Mouse (Mus musculus): ENCODE measurements around the gene Fgfr2.
"Not testable (repeated sequence)": the region's sequence is repeated elsewhere in the genome, so short reads cannot be mapped to it uniquely, and the experiment has no call there.

Fgfr2 gene

DNA sequence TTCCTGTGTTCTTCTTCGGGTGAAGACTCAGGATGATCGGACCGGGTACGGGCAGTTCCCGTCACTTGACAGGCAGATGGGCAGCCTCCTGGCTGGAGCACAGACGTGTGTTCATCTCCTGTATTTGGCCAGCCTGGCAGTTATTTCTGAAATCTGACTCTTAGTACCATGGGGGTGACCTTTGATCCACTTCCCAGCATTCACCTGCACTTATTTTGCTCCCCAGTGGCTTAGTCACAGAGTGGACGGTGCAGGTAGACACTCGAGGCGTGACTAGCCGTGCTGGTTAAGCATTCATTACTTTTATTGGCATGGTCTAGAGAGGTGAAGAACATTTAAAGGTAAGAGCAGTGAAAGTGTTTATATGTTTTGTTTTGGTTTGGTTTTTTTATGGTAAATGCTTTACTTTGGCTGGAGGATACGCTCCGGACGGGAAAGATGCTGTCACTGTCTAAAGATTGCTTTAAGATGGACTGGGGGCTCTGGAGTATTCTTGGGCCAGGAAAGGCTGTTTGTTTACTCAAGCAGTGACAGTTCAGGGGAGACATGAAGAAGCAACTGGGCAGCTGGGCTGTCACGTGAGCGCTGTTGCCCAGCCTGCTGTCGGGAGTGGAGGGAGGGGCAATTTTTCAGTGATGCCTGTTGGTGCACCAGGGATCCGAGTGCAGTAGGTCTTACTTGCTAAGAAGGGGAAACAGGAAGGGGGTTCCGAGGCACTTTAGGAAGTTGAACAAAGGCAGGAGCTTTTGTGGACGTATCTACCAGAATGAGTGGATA, 2526.9 kb downstream of the Fgfr2 start:
- not testable (repeated sequence) for DNase-seq (ENCODE audit: low read depth, low spot score); H3K27me3 ChIP-seq (ENCODE audit: control insufficient read depth, insufficient read depth, low read length, poor library complexity, severe bottlenecking); H3K36me3 ChIP-seq (ENCODE audit: control insufficient read depth, insufficient read depth, low read length, poor library complexity, severe bottlenecking)

DNA sequence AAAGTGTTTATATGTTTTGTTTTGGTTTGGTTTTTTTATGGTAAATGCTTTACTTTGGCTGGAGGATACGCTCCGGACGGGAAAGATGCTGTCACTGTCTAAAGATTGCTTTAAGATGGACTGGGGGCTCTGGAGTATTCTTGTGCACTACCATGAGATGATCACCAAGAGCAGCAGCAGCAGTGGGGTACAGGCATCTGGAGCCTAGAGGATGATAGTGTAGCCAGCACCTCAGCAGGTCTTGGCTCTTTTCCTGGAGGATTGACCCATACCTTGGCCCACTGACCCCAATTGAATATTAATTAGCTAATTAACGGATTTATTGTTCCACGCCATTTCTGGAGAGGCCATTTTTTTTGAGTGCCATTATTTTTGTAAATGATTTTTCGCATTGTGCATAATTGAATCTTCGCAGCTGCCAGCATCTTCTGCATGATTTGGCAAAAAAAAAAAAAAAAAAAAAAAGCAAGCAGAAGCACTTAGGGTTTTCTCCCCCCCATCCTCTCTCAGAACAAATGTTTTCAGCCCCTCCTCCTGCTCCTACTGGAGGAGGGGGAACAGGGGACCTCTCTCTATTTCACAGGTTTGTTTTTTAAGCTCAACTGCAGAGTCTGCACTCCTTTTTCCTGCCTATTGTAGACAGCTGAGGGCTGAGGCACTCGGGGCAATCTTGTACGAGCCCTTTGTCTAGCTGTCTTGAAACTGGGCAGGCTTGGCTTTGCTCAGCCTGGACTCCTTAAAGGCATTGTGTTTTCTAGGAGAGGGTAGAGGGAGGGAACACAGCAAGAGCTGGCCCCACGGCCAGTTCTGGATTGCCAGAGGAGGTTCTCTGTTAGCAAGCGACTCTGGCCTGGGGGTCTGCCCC, 2529.5 kb downstream of the Fgfr2 start:
- H3K27me3 ChIP-seq (ENCODE audit: control insufficient read depth, insufficient read depth, low read length, poor library complexity, severe bottlenecking); DNase-seq (ENCODE audit: low read depth, low spot score); H3K36me3 ChIP-seq (ENCODE audit: control insufficient read depth, insufficient read depth, low read length, poor library complexity, severe bottlenecking): not testable (repeated sequence)

DNA sequence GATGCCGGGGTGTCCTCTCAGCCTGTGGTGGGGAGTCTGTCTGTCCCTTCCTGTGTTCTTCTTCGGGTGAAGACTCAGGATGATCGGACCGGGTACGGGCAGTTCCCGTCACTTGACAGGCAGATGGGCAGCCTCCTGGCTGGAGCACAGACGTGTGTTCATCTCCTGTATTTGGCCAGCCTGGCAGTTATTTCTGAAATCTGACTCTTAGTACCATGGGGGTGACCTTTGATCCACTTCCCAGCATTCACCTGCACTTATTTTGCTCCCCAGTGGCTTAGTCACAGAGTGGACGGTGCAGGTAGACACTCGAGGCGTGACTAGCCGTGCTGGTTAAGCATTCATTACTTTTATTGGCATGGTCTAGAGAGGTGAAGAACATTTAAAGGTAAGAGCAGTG, 2530.2 kb downstream of the Fgfr2 start:
- not testable (repeated sequence) for H3K36me3 ChIP-seq (ENCODE audit: control insufficient read depth, insufficient read depth, low read length, poor library complexity, severe bottlenecking)

DNA sequence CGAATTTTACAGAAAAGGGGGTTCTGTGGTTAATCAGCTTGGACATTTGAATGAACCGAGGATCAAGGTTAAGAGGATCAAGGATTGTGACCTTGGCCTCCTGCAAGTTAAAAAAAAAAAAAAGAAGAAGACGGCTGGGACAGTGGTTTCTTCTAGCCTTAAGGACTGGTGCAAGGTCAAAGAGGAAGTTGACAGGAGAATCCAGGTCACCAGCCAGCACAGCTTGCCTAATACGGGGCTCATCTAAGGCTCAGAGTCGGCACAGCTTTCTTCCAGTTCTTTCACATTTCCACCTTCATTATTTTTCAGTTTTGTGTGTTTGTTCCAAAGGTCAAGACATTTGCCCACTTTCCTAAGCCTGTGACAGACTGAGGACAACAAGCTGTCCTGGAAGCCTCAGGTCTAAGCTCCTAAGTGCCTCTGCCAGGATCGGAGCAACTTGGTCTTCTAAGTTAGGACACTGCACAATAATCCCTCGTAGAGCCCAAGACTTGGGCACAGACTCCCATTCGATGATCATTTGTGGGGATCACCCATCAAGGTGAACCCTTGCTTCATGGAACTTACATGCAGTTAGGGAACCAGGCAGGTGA, 2532.2 kb downstream of the Fgfr2 start:
- Histone ChIP-seq H3K36me3 (ENCODE audit: control insufficient read depth, insufficient read depth, low read length, poor library complexity, severe bottlenecking) (no peaks in the 10 kb centered on the region), H3K27me3 (ENCODE audit: control insufficient read depth, insufficient read depth, low read length, poor library complexity, severe bottlenecking) (no peaks in the 10 kb centered on the region)
- DNase-seq (ENCODE audit: low read depth, low spot score), result no peak

More for the DNA sequence above, 2530.2 kb downstream of the Fgfr2 start:
- DNase-seq (ENCODE audit: low read depth, low spot score); H3K27me3 ChIP-seq (ENCODE audit: control insufficient read depth, insufficient read depth, low read length, poor library complexity, severe bottlenecking): not testable (repeated sequence)

DNA sequence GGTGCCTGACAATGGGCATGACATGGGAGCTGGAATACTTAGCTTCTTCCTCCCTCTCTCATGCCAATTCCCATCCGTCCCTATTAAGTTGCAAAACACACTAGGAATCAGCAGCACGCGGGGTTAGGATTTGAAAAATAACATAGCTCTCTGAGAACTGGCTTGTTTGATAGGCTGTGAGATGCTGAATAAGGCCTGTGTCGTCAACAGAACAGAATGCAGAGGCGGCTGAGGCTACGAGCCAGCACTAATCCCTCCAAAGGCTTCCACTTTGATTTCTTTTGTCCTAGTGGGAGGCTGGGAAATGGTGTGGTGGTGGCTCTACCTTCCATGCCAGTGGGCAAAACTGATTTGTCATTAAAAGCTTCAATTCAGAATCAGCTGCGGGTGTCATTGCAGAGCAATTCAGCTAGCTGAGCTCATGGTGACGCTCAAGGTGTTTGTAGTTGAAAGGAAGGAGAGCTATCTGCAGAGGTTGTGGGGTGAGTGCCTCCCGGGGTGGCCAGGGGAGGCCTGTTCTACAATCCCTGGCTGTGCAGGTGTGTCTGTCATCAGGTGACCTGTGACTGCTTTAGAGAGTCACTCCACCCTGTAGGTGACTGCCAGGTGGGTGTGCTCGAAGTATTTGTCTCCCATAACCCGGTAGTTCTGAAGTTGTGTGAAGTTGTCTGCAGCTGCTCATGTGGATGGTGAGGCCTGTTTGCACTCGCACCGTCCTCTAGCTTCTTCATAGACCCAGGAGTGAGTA, 2532.9 kb downstream of the Fgfr2 start:
- no peak for DNase-seq (ENCODE audit: low read depth, low spot score)
- Histone ChIP-seq H3K36me3 (ENCODE audit: control insufficient read depth, insufficient read depth, low read length, poor library complexity, severe bottlenecking) (no peaks in the 10 kb centered on the region), H3K27me3 (ENCODE audit: control insufficient read depth, insufficient read depth, low read length, poor library complexity, severe bottlenecking) (no peaks in the 10 kb centered on the region)

DNA sequence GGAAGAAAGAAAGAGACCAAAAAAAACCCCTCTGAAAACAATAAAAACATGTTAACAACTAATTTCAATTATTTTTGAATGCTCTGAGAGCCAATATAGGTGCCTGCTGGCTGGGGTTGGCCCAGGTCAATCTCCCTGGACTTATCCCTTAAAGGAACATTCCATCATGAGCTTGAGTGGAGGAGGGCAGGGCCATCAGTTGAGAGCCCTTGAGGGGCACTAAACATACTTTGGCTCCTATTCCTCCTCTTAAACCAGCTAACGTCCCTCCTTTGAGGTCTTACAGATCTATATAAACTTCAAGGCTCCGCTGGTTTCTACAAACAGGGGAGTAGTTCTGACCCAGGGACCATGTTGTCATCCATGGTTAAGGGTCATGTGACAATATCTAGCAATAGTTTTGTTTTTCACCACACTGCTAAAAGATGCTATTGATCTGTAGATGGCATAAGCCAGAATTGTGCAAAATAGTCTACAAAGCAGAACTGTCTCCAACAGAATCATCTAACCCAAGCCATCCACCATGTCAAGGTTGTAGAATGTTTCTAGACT, 2536.6 kb downstream of the Fgfr2 start:
- Histone ChIP-seq H3K36me3 (ENCODE audit: control insufficient read depth, insufficient read depth, low read length, poor library complexity, severe bottlenecking) (no peaks in the 10 kb centered on the region), H3K27me3 (ENCODE audit: control insufficient read depth, insufficient read depth, low read length, poor library complexity, severe bottlenecking) (no peaks in the 10 kb centered on the region; the same call in 1 of the 2 replicates)
- no peak for DNase-seq (ENCODE audit: low read depth, low spot score)

DNA sequence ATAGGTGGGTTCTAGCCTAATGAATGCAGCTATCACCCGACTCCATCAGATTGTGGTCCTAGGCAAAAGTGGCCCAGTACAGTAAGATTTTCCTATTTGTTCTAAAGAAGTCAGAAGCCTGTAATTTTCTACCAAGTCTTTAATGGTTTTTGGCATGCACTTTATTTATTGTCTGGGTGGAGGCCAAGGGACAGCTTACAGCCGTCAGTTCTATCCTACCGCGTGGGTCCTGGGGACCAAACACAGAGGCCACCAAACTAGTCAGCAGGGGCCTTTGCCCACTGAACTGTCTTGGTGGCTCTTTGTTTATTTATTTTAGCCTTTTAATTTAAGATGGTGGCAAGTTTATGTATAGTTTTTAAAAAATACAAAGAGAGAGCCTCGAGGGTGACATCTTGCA, 2544.5 kb downstream of the Fgfr2 start:
- no peaks in the 10 kb centered on the region for H3K27me3 ChIP-seq (ENCODE audit: control insufficient read depth, insufficient read depth, low read length, poor library complexity, severe bottlenecking)
- H3K36me3 ChIP-seq (ENCODE audit: control insufficient read depth, insufficient read depth, low read length, poor library complexity, severe bottlenecking), result no peaks in the 10 kb centered on the region
- no peak for DNase-seq (ENCODE audit: low read depth, low spot score)

DNA sequence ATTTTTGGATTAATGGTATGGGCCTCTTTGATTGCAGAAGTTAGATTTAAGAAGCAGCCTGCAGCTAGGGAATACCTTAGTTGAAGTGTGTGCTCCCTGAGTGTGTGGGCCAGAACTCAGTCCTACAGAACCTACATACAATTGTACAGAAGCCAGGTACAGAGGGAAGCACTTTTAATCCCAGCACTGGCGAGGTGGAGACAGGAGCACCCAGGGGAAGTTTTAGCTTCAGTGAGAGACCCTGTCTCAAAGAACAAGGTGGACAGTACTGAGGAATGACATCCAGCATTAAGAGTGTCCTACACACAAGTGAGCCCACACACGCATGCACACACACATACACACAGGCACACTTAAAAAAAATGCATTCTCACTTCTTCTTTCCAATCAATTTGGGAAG, 2545.1 kb downstream of the Fgfr2 start:
- Histone ChIP-seq H3K36me3 (ENCODE audit: control insufficient read depth, insufficient read depth, low read length, poor library complexity, severe bottlenecking) (no peaks in the 10 kb centered on the region), H3K27me3 (ENCODE audit: control insufficient read depth, insufficient read depth, low read length, poor library complexity, severe bottlenecking) (no peaks in the 10 kb centered on the region)
- DNase-seq (ENCODE audit: low read depth, low spot score), result no peak

DNA sequence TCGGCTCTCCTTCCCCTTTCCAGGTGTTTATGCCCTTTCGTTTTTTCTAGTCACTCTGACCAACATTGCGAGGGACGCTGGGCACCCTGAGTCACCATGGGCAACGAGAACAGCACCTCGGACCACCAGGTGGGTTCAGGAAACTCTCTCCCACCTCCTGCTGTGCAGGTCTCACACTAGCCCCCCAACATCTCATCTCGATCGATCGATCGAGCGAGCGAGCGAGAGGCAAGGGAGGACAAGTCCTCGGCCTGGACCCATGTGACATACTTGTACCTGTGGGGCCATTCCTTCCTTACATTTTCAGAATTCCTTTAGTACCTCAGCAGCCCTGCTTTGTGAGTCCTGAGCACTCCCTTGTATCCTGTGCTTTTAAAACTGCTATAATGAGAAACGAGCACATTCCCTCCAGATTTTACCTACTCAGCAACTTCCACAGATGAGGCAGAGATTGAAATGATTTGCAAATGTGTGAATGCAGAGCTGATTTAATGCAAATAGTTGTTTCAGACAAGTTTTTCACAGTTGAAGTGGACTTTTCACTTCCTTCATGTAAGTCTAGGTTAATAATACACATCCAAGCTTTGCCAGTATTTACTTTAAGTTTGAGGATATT, 2545.7 kb downstream of the Fgfr2 start, which contains the start of gene Tacc2:
Tacc2 (plus strand) TSS at position 51 of the 616 bp plus-strand sequence.
- DNase-seq (ENCODE audit: low read depth, low spot score), result no peak
- no peaks in the 10 kb centered on the region for H3K27me3 ChIP-seq (ENCODE audit: control insufficient read depth, insufficient read depth, low read length, poor library complexity, severe bottlenecking)
- H3K36me3 ChIP-seq (ENCODE audit: control insufficient read depth, insufficient read depth, low read length, poor library complexity, severe bottlenecking), result no peaks in the 10 kb centered on the region

DNA sequence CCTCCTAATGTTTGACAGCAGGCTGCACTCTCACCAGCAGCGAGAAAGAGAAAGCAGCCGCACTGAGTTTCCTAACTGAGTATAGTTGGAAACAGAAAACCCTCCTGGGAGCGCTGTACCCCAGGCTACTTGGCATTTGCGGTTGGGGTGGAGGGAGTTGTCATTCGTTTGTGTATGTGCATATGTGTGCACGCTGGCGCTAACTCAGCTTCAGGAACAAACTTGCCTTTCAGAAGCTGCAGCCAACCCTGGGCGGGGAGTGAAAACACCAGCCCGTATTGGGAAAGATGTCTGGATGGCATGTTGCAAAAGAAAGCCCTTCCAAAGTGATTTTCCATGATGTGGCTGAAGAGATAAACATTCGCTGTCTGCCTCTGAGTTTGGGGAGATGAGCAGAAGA, 2546.2 kb downstream of the Fgfr2 start:
- DNase-seq (ENCODE audit: low read depth, low spot score), result no peak

DNA sequence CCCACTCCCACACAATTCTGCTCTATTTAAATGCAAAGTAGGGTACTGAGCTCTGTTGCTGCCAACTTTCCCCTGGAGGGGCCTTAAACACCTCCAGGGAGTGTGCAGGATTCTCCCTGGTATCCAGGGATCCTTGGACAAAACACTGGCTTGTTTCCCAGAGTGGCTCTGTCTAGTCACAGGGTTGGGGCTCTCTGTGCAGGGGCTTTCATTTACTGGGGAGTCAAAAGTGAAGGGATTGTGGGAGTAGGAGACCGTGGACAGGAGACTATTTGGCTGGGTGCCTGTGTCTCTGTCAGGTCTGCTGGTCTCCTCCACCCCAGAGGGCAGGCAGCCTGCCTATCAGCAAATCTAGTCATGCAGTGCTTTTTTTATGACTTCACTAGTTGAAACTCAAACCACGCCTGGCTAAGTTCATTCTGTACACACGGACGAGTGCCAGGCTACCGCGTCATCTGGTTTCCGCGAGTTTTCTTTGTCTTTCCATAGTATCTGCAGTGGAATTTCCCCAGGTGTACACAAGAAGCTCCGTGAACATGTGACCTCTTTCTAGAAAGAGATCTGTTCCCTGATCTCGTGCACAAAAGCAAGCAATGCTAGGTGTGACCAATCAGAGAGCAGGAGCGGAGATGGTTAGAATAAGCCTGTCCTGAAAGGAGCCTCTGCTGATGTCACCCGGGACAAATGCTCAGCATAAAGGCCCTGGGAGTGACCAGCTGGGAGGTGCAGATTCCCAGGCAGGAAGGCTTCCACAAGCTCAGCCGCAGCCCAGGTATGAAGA, 2548.7 kb downstream of the Fgfr2 start:
- no peaks in the 10 kb centered on the region for H3K36me3 ChIP-seq (ENCODE audit: control insufficient read depth, insufficient read depth, low read length, poor library complexity, severe bottlenecking)
- no peak for DNase-seq (ENCODE audit: low read depth, low spot score)
- no peaks in the 10 kb centered on the region for H3K27me3 ChIP-seq (ENCODE audit: control insufficient read depth, insufficient read depth, low read length, poor library complexity, severe bottlenecking)

More for the DNA sequence above, 2546.2 kb downstream of the Fgfr2 start:
- H3K36me3 ChIP-seq (ENCODE audit: control insufficient read depth, insufficient read depth, low read length, poor library complexity, severe bottlenecking), result no peaks in the 10 kb centered on the region
- H3K27me3 ChIP-seq (ENCODE audit: control insufficient read depth, insufficient read depth, low read length, poor library complexity, severe bottlenecking), result no peaks in the 10 kb centered on the region

DNA sequence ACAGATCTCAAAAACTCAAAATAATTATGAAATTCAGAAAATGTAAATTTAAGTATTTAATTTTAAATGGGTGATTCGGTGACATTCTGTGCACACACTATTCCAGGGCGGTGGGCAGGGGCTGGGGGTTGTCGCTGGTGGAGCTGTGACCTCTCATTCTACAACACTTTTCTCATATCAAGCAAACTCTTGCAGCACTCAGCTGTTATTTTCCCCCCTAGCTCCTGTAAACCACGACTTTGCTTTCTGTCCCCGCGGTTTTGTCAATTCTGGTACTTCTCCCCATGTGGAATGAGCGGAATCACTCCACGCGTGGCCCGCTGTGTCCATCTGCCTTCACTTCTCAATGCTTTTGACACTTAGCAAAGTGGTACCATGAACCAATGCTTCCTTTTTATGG, 2549.4 kb downstream of the Fgfr2 start:
- Histone ChIP-seq H3K27me3 (ENCODE audit: control insufficient read depth, insufficient read depth, low read length, poor library complexity, severe bottlenecking) (no peaks in the 10 kb centered on the region), H3K36me3 (ENCODE audit: control insufficient read depth, insufficient read depth, low read length, poor library complexity, severe bottlenecking) (no peaks in the 10 kb centered on the region)
- no peak for DNase-seq (ENCODE audit: low read depth, low spot score)

DNA sequence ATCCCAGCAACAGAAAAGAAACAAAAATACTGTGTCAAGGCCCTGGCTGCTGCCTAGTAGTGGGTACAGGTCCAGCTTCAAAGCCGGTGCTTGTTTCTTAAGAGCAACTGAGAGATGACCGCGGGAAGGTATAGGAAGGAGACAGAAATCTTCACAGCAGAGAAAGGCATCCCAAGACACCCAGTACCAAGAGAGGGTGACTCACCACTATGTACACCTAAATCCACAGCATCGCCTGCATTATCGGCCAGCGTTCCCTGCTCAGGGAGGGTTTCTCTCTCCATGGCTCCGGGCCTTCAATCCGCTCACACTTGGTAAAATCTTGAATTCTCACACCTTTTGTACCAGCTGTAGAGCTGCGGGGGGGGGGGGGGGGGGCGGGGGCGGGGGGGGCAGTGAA, 2550.3 kb downstream of the Fgfr2 start, which contains the start of gene Nsmce4a:
Nsmce4a (minus strand) TSS at position 298 of the 400 bp plus-strand sequence.
- no peak for DNase-seq (ENCODE audit: low read depth, low spot score)
- no peaks in the 10 kb centered on the region for H3K27me3 ChIP-seq (ENCODE audit: control insufficient read depth, insufficient read depth, low read length, poor library complexity, severe bottlenecking)
- no peaks in the 10 kb centered on the region for H3K36me3 ChIP-seq (ENCODE audit: control insufficient read depth, insufficient read depth, low read length, poor library complexity, severe bottlenecking)
